ENCODE assay signal across 30 mouse cellular contexts in the genomic region with DNA sequence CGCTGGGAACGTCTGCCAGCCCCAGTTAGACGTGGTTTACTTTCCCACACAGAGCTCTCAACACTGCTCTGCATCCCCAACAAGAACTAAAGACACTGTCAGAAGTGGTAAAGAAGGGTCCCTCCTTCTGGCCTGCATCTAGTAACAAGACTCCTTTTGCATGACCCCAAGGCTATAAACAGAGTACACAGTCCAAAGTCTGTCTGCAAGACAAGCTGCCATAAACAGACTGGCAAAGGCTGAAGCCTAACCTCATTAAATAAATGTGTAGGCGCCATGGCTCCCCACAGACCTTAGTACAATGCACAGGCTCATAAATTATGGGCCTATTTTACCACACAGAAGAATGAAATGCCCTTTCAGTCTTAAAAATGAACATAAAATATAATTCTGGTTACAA.
"Had no signal": no experiment of that assay in that cellular context is flagged by ENCODE, and none has a peak within 500 bp of the region (broad histone marks: within the 10 kb centered on the region; RNA-seq: fewer than 3 reads in every experiment).

No protein-coding gene starts in this region.

- H3K27me3 ChIP-seq: heart, embryonic 12.5 days; heart, embryonic 13.5 days; heart, embryonic 15.5 days; hindbrain, embryonic 12.5 days; hindbrain, embryonic 13.5 days; hindbrain, embryonic 15.5 days; kidney, embryonic 15.5 days had no signal

- H3K9ac ChIP-seq: heart, embryonic 12.5 days; heart, embryonic 13.5 days; heart, embryonic 15.5 days; hindbrain, embryonic 12.5 days; hindbrain, embryonic 13.5 days; hindbrain, embryonic 14.5 days; hindbrain, embryonic 15.5 days; kidney, embryonic 15.5 days had no signal

- DNase-seq: heart, postnatal 36 days; kidney, adult 11 months; kidney, adult 18-20 months; kidney, adult 2 months; kidney, adult 8-10 months; kidney, adult 9 months; kidney, postnatal 10 days; kidney, postnatal 14 days; kidney, postnatal 25 days; kidney, postnatal 36 days; kidney, postnatal 4 days; layer of hippocampus, adult 9-11 months; layer of hippocampus, postnatal 36 days had no signal

- H3K9me3 ChIP-seq: heart, embryonic 10.5 days; heart, embryonic 12.5 days; heart, embryonic 13.5 days; heart, embryonic 15.5 days; hindbrain, embryonic 10.5 days; hindbrain, embryonic 12.5 days; hindbrain, embryonic 13.5 days; hindbrain, embryonic 15.5 days; kidney, embryonic 15.5 days had no signal

- H3K27ac ChIP-seq: heart, embryonic 10.5 days; heart, embryonic 13.5 days; heart, embryonic 15.5 days; hindbrain, embryonic 10.5 days; hindbrain, embryonic 12.5 days; hindbrain, embryonic 13.5 days; hindbrain, embryonic 14.5 days; hindbrain, embryonic 15.5 days; hindbrain, postnatal 0 days; kidney, embryonic 15.5 days; kidney, postnatal 0 days; layer of hippocampus, adult 2 months; left cerebral cortex, adult 2 months had no signal

- ATAC-seq: hindbrain, embryonic 16.5 days; hindbrain, postnatal 0 days; inflammation-experienced regulatory T-cells, adult 6 months had no signal

- H3K4me2 ChIP-seq: heart, embryonic 11.5 days; heart, embryonic 12.5 days; heart, embryonic 13.5 days; heart, embryonic 15.5 days; hindbrain, embryonic 12.5 days; hindbrain, embryonic 13.5 days; hindbrain, embryonic 14.5 days; hindbrain, embryonic 15.5 days; kidney, embryonic 15.5 days had no signal

- H3K4me1 ChIP-seq: hindbrain, embryonic 10.5 days; hindbrain, embryonic 12.5 days; hindbrain, embryonic 13.5 days; hindbrain, embryonic 15.5 days; kidney, embryonic 15.5 days had no signal

- H3K4me3 ChIP-seq: heart, embryonic 10.5 days; heart, embryonic 12.5 days; heart, embryonic 13.5 days; heart, embryonic 15.5 days; hindbrain, embryonic 10.5 days; hindbrain, embryonic 12.5 days; hindbrain, embryonic 13.5 days; hindbrain, embryonic 15.5 days; kidney, embryonic 15.5 days; layer of hippocampus, adult 2 months; left cerebral cortex, adult 2 months had no signal
